9 mouse cellular contexts compared by ENCODE assay signal in genomic region chr9:14730941-14731541, GRCm38 (mm10). TPM values are rescaled to one million over a fixed set of nuclear protein-coding genes. Genes with fewer than 3 reads are reported as not detected.
DNase-seq lines count a peak whose midpoint lies in the region; TF ChIP-seq lines count a peak whose summit lies in the region.
"Had no signal": no experiment of that assay in that cellular context is flagged by ENCODE, and none has a peak within 500 bp of the region (broad histone marks: within the 10 kb centered on the region; RNA-seq: fewer than 3 reads in every experiment).

No protein-coding gene starts in this region.

- no peak overlapping the region for H3K27ac ChIP-seq in thymus, adult 2 months (ENCODE audit: control insufficient read depth, insufficient read depth, low read length)
- H3K27ac ChIP-seq in limb, embryonic 10.5 days: peak overlapping the region; percentile 36; the same call in 1 of the 2 replicates

- no peak for TF ChIP-seq POLR2A in thymus, adult 2 months (IDR thresholded peaks at IDR 0.05; ENCODE audit: control insufficient read depth, extremely low read depth, insufficient read depth, low read length, poor library complexity)

- H3K4me1 ChIP-seq in thymus, adult 2 months (replicated peaks; ENCODE audit: control insufficient read depth, insufficient read depth, low read length): peaks cover 6% of the 10 kb centered on the region; the same call in 1 of the 2 replicates
- peaks cover 19% of the 10 kb centered on the region for H3K4me1 ChIP-seq in limb, embryonic 10.5 days

- H3K4me3 ChIP-seq in thymus, adult 2 months (ENCODE audit: control insufficient read depth, insufficient read depth, low read length): no peak overlapping the region
- H3K4me3 ChIP-seq in limb, embryonic 10.5 days: no peak overlapping the region
- H3K4me3 ChIP-seq: limb, embryonic 12.5 days had no signal

- peak; percentile 21 for DNase-seq in thymus, adult 2 months
- no peak for DNase-seq in thymus, postnatal 0 days (ENCODE audit: low spot score)
- DNase-seq in heart, postnatal 14 days: peak; percentile 4 to 12
- no peak for DNase-seq in limb, embryonic 10.5 days (ENCODE audit: low spot score)
- peak; percentile 28 for DNase-seq in thymus, postnatal 14 days
- no peak for DNase-seq in urinary bladder, postnatal 25 days (ENCODE audit: low spot score)
- DNase-seq in left cerebral cortex, adult 8-10 months (ENCODE audit: low spot score in 2 of 2): no peak
- no peak for DNase-seq in c-Kit-positive CD71-positive TER-119-positive erythroid progenitor cells, embryonic 14.5 days (ENCODE audit: low spot score)

- no peaks in the 10 kb centered on the region for H3K9me3 ChIP-seq in limb, embryonic 10.5 days (replicated peaks)
- H3K9me3 ChIP-seq: limb, embryonic 12.5 days had no signal

- no peaks in the 10 kb centered on the region for H3K36me3 ChIP-seq in thymus, adult 2 months (ENCODE audit: control insufficient read depth, insufficient read depth, low read length)
- H3K36me3 ChIP-seq in limb, embryonic 10.5 days: no peaks in the 10 kb centered on the region
- H3K36me3 ChIP-seq: limb, embryonic 12.5 days had no signal

- no peak for TF ChIP-seq CTCF in thymus, adult 2 months (IDR thresholded peaks at IDR 0.05; ENCODE audit: borderline replicate concordance, control insufficient read depth, extremely low read depth, insufficient read depth, low read length, poor library complexity)

- intact Hi-C loops in heart, postnatal 14 days (cut with DNase I): no loop called here

- no peaks in the 10 kb centered on the region for H3K27me3 ChIP-seq in thymus, adult 2 months (ENCODE audit: control insufficient read depth, insufficient read depth, low read length)
- no peaks in the 10 kb centered on the region for H3K27me3 ChIP-seq in limb, embryonic 10.5 days (ENCODE audit: low read depth, poor library complexity, severe bottlenecking)

- 55% methylated on average over 9 of the region's 9 CpGs for WGBS in thymus, adult 2 months
- WGBS in limb, embryonic 10.5 days: 22% methylated on average over 9 of the region's 9 CpGs

RNA-seq across cellular contexts. Expression of gene Piwil4, which starts 9.5 kb away (rescaled TPM):
- polyA plus RNA-seq in thymus, adult 2 months (2012; rRNA removed): 1.0 and 1.1 TPM in 2 replicates
- 1.0 and 1.2 TPM in 2 replicates for polyA plus RNA-seq in thymus, postnatal 0 days (2015; fragmentation: Nextera tagmentation; extraction: Ambion mirVana)
- total RNA-seq in heart, postnatal 14 days (2021): not detected
- not detected in 2 replicates for polyA plus RNA-seq in limb, embryonic 10.5 days (2016; fragmentation: Nextera tagmentation; extraction: Ambion mirVana)
- total RNA-seq in left cerebral cortex, adult 8-10 months (2022): not detected
- polyA plus RNA-seq: limb, embryonic 12.5 days had no signal

RNA-seq across cellular contexts. Expression of gene Fut4, which starts 21.2 kb away (rescaled TPM):
- polyA plus RNA-seq in thymus, adult 2 months (2012; rRNA removed): 2.3 and 2.7 TPM in 2 replicates
- 1.9 TPM in 2 replicates for polyA plus RNA-seq in thymus, postnatal 0 days (2015; fragmentation: Nextera tagmentation; extraction: Ambion mirVana)
- total RNA-seq in heart, postnatal 14 days (2021): under 1 TPM; 0.68 to 0.69 TPM
- polyA plus RNA-seq in limb, embryonic 10.5 days (2016; fragmentation: Nextera tagmentation; extraction: Ambion mirVana): 5.0 and 6.4 TPM in 2 replicates
- total RNA-seq in left cerebral cortex, adult 8-10 months (2022): under 1 TPM; 0.15 to 0.32 (median 0.21) TPM

RNA-seq across cellular contexts. Expression of gene 1700012B09Rik, which starts 39.8 kb away (rescaled TPM):
- 0.19 TPM in 1 of 2 replicates, not detected in the other for polyA plus RNA-seq in thymus, adult 2 months (2012; rRNA removed)
- polyA plus RNA-seq in thymus, postnatal 0 days (2015; fragmentation: Nextera tagmentation; extraction: Ambion mirVana): 0.77 TPM in 2 replicates
- total RNA-seq in heart, postnatal 14 days (2021): not detected
- not detected in 2 replicates for polyA plus RNA-seq in limb, embryonic 10.5 days (2016; fragmentation: Nextera tagmentation; extraction: Ambion mirVana)
- under 1 TPM in 1 of 4 experiments, not detected in 3; 0.59 TPM for total RNA-seq in left cerebral cortex, adult 8-10 months (2022)
- polyA plus RNA-seq: limb, embryonic 12.5 days had no signal

RNA-seq across cellular contexts. Expression of gene Mre11a, which starts 53.4 kb away (rescaled TPM):
- polyA plus RNA-seq in thymus, adult 2 months (2012; rRNA removed): 8.9 and 9.6 TPM in 2 replicates
- 25.8 and 27.8 TPM in 2 replicates for polyA plus RNA-seq in thymus, postnatal 0 days (2015; fragmentation: Nextera tagmentation; extraction: Ambion mirVana)
- total RNA-seq in heart, postnatal 14 days (2021): 1 to 10 TPM; 8.1 to 8.9 TPM
- 40.1 and 42.9 TPM in 2 replicates for polyA plus RNA-seq in limb, embryonic 10.5 days (2016; fragmentation: Nextera tagmentation; extraction: Ambion mirVana)
- 10 to 100 TPM; 14.6 to 19.7 (median 16.2) TPM for total RNA-seq in left cerebral cortex, adult 8-10 months (2022)

RNA-seq across cellular contexts. Expression of gene Ankrd49, which starts 53.6 kb away (rescaled TPM):
- polyA plus RNA-seq in thymus, adult 2 months (2012; rRNA removed): 10.2 and 10.9 TPM in 2 replicates
- 50.1 and 52.6 TPM in 2 replicates for polyA plus RNA-seq in thymus, postnatal 0 days (2015; fragmentation: Nextera tagmentation; extraction: Ambion mirVana)
- 1 to 10 TPM; 8.0 to 8.1 TPM for total RNA-seq in heart, postnatal 14 days (2021)
- polyA plus RNA-seq in limb, embryonic 10.5 days (2016; fragmentation: Nextera tagmentation; extraction: Ambion mirVana): 40.7 and 46.8 TPM in 2 replicates
- 10 to 100 TPM; 13.2 to 15.8 (median 13.7) TPM for total RNA-seq in left cerebral cortex, adult 8-10 months (2022)

Comparison
In these comparisons a context has a peak if more than half of its experiments do, and no peak if none do; other contexts are left out.
1. DNase-seq: peak in thymus, adult 2 months (single experiment), heart, postnatal 14 days (2 of 2) and thymus, postnatal 14 days (single experiment); none in thymus, postnatal 0 days (single experiment), limb, embryonic 10.5 days (single experiment), urinary bladder, postnatal 25 days (single experiment), left cerebral cortex, adult 8-10 months (0 of 2) and c-Kit-positive CD71-positive TER-119-positive erythroid progenitor cells, embryonic 14.5 days (single experiment).